Mouse (Mus musculus) frontal cortex, postnatal 10 days (tissue): ENCODE results near the gene Pfas.
A peak's percentile ranks its signal among the peaks of the same experiment; 100 is the strongest.
"Not testable (repeated sequence)": the region's sequence is repeated elsewhere in the genome, so short reads cannot be mapped to it uniquely, and the experiment has no call there.

Experiments
- DNase-seq, 2 experiments: peaks; one replicate each; pipeline ENCODE4 v3.0.0; 2022; ENCODE audit warnings: low spot score in 2 of 2, mixed read lengths in 1 of 2

Gene Pfas

GRCm38 (mm10) chr11:68940516-68940915 is 67.7 kb downstream of the Pfas start:
- DNase-seq, result no peak

- peak; percentile 84 to 85 for DNase-seq
These were observed 68.6 kb downstream of the Pfas start for GRCm38 (mm10) chr11:68939451-68940304.

- not testable (repeated sequence) for DNase-seq
These were observed 71.3 kb downstream of the Pfas start for GRCm38 (mm10) chr11:68936951-68937350.
